Mouse (Mus musculus) myocyte (in vitro differentiated cells): ENCODE results near the gene Fam181b.

Experiments used
- CEBPB ChIP-seq: IDR thresholded peaks from 2 replicates; pipeline ENCODE4 v1.6.1; 2011; ENCODE audit warnings: mild to moderate bottlenecking, moderate library complexity; ENCODE audit not compliant: poor library complexity, insufficient read depth, severe bottlenecking
- E2F4 ChIP-seq: IDR thresholded peaks from one replicate; pipeline ENCODE4 v1.6.1; 2011; ENCODE audit warnings: mild to moderate bottlenecking, control low read depth, moderate library complexity; ENCODE audit not compliant: insufficient read depth
- MAX ChIP-seq: IDR thresholded peaks from one replicate; pipeline ENCODE4 v1.6.1; 2011; ENCODE audit warnings: low read depth, mild to moderate bottlenecking, control low read depth
- MYOD1 ChIP-seq, 3 experiments: IDR thresholded peaks; one replicate each; pipeline ENCODE4 v1.6.1; 2011; ENCODE audit warnings: control low read depth in 2 of 3, low read depth in 2 of 3, mild to moderate bottlenecking in 2 of 3, moderate library complexity in 1 of 3; ENCODE audit not compliant: insufficient read length in 2 of 3, control insufficient read depth in 1 of 3
- MYOG ChIP-seq, 3 experiments: IDR thresholded peaks; one replicate each; pipeline ENCODE4 v1.6.1; 2011; ENCODE audit warnings: control low read depth in 2 of 3, low read depth in 2 of 3, mild to moderate bottlenecking in 2 of 3; ENCODE audit not compliant: insufficient read length in 2 of 3, control insufficient read depth in 1 of 3, insufficient read depth in 1 of 3
- POLR2A ChIP-seq: IDR thresholded peaks from one replicate; pipeline ENCODE4 v1.6.1; 2011; ENCODE audit warnings: low read depth, mild to moderate bottlenecking, control low read depth, moderate library complexity; ENCODE audit not compliant: insufficient read length
- POLR2AphosphoS2 ChIP-seq: IDR thresholded peaks from one replicate; pipeline ENCODE4 v1.6.1; 2011; ENCODE audit warnings: low read depth, control low read depth; ENCODE audit not compliant: insufficient read length
- REST ChIP-seq: IDR thresholded peaks from one replicate; pipeline ENCODE4 v1.6.1; 2011; ENCODE audit warnings: mild to moderate bottlenecking, control low read depth, moderate library complexity; ENCODE audit not compliant: insufficient read depth, insufficient read length
- TCF12 ChIP-seq: IDR thresholded peaks from one replicate; pipeline ENCODE4 v1.6.1; 2011; ENCODE audit warnings: mild to moderate bottlenecking, control low read depth; ENCODE audit not compliant: poor library complexity, insufficient read depth, severe bottlenecking
- USF1 ChIP-seq: IDR thresholded peaks from one replicate; pipeline ENCODE4 v1.6.1; 2011; ENCODE audit warnings: low read depth, mild to moderate bottlenecking, control low read depth, moderate library complexity

DNA sequence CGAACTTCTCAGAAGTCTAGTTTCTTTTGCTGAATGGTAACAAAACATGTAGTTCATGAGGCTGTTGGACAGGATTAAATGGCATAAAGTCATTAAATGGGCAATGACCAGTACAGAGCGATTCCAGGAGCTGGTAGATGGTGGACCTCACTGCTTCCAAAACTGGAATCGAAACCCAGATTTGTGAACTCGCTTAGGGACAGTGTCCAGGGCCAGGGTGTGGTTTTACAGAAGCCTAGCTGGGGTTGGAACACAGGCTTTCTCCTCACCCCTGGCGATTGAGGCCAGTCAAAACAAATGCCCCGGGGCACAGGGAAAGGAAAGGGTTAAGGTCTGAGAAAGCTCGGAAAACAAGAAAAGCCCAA lies 263 bp upstream of the Fam181b start:
- TF ChIP-seq USF1 (no peak), CEBPB (no peak), POLR2A (no peak), MYOG (IDR thresholded peaks at IDR 0.05; ENCODE audit: control insufficient read depth in 1 of 3, insufficient read depth in 1 of 3, insufficient read length in 2 of 3, low read depth in 2 of 3) (no peak), E2F4 (no peak), POLR2AphosphoS2 (no peak), MYOD1 (IDR thresholded peaks at IDR 0.05; ENCODE audit: control insufficient read depth in 1 of 3, insufficient read length in 2 of 3, low read depth in 2 of 3) (no peak), MAX (no peak), TCF12 (no peak), REST (no peak)
